ENCODE assay signal across 8 mouse cellular contexts in the genomic region with DNA sequence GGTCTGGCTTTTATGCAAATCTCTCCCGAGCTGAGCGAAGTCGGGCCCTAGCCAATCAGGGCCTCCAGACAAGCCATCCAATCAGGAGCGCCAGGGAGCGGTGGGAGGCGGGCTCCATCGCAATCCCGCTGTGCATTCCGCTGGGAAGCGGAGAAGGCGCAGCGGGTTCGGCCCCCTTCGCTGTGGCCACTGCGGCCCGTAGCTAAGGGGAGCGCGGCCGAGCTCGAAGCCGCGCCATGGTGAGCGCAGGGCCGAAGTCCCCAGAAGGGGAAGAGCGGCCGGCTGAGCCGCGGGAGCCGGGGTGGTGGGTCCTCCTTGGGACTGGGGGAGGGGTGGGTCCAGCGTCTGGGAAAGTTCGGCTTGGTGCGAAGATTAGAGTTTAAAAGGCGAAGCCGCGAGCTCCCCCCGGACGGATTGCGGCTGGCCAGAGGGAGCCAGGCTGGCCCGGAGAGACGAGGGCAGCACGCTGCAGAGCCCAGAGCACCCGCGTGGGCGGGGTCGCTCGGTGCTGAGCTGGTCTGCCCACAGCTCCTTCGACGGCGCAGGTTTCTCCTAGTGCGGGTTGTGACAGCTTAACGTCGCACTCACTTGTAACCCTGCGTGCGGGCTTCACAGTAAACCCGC. TPM values are rescaled to one million over a fixed set of nuclear protein-coding genes. Genes with fewer than 3 reads are reported as not detected.
DNase-seq lines count a peak whose midpoint lies in the region; ATAC-seq lines count a peak whose summit lies in the region.

TSS of gene Zfp964 (plus strand) at position 122 of the 624 bp plus-strand sequence.

- peak; percentile 99 for ATAC-seq in inflammation-experienced regulatory T-cells, adult 6 months
- peak; percentile 100 for ATAC-seq in megakaryocyte-erythroid progenitor cell, adult 5-6 weeks (replicated peaks; ENCODE audit: low FRiP score, low TSS enrichment, poor library complexity, severe bottlenecking)

- intact Hi-C loops in gastrocnemius, postnatal 14 days (cut with DNase I; ENCODE audit: low total_unique reads): no loop called here
- intact Hi-C loops in left cerebral cortex, postnatal 10 days (cut with DNase I): no loop called here

- DNase-seq in adrenal gland, adult (ENCODE audit: inconsistent age in 2 of 2, low spot score in 1 of 2): peak; percentile 92 to 97
- DNase-seq in embryo, embryonic 10.5 days (ENCODE audit: low spot score): peak; percentile 96
- DNase-seq in gastrocnemius, postnatal 14 days: peak; percentile 92
- peak; percentile 94 to 95 for DNase-seq in left cerebral cortex, postnatal 10 days (ENCODE audit: extremely low spot score in 1 of 2, low spot score in 2 of 2)
- DNase-seq in right cerebral cortex, postnatal 25 days: peak; percentile 95
- DNase-seq in urinary bladder, postnatal 4 days (ENCODE audit: low spot score in 2 of 2): peak; percentile 89 to 93

RNA-seq across cellular contexts. Expression of gene Zfp964, which starts in this region (rescaled TPM):
- under 1 TPM; 0.60 to 0.84 TPM for total RNA-seq in gastrocnemius, postnatal 14 days (2021)
- under 1 TPM; 0.23 to 0.52 (median 0.25) TPM for polyA plus RNA-seq in inflammation-experienced regulatory T-cells, adult 6 months (2017; shearing (Covaris generic))
- total RNA-seq in left cerebral cortex, postnatal 10 days (2021): 1 to 10 TPM; 3.1 to 3.5 TPM
- 0.59 TPM in 1 of 2 replicates, not detected in the other for total RNA-seq in megakaryocyte-erythroid progenitor cell, adult 5-6 weeks (2014; fragmentation: Nextera tagmentation)
- total RNA-seq in megakaryocyte-erythroid progenitor cell, adult 5-6 weeks (2017): 0.61 and 1.2 TPM in 2 replicates

Comparison
In these comparisons a context has a peak if more than half of its experiments do, and no peak if none do; other contexts are left out.
1. Peak in every context shown above with its lines: DNase-seq and ATAC-seq.
2. Peak in DNase-seq in gastrocnemius, postnatal 14 days; RNA of the gene not detected or under 1 TPM.
3. Peak in ATAC-seq in inflammation-experienced regulatory T-cells, adult 6 months; RNA of the gene not detected or under 1 TPM.